Mouse (Mus musculus): ENCODE measurements at regions not wholly inside any gene's neighbourhood (a gene's known extent, or its start where the extent isn't known, plus 50 kb on each side); places are given as distances from the start of the nearest gene placed in this dataset.
A peak's percentile ranks its signal among the peaks of the same experiment; 100 is the strongest.

GRCm38 (mm10) chr2:170229461-170230080 is 81.7 kb upstream of the Zfp217 start:
- no peak for TF ChIP-seq POLR2A (IDR thresholded peaks at IDR 0.05; ENCODE audit: insufficient read depth, low read depth, low read length)
- no peak for TF ChIP-seq CTCF (IDR thresholded peaks at IDR 0.05; ENCODE audit: insufficient read depth, low read depth, low read length)
- H3K4me1 ChIP-seq (ENCODE audit: control insufficient read depth, insufficient read depth, low read length): no peaks in the 10 kb centered on the region
- H3K27ac ChIP-seq (ENCODE audit: insufficient read depth, low read depth, low read length): no peak overlapping the region
- WGBS: 89% methylated on average over 8 of the region's 8 CpGs
- no peak overlapping the region for H3K4me3 ChIP-seq (ENCODE audit: insufficient read depth, low read depth, low read length)

GRCm38 (mm10) chr2:170228318-170228994 is 80.6 kb upstream of the Zfp217 start:
- 95% methylated on average over 10 of the region's 10 CpGs for WGBS
- Histone ChIP-seq H3K27ac (ENCODE audit: insufficient read depth, low read depth, low read length) (no peak overlapping the region), H3K4me3 (ENCODE audit: insufficient read depth, low read depth, low read length) (no peak overlapping the region), H3K4me1 (ENCODE audit: control insufficient read depth, insufficient read depth, low read length) (no peaks in the 10 kb centered on the region)
- no peak for TF ChIP-seq CTCF (IDR thresholded peaks at IDR 0.05; ENCODE audit: insufficient read depth, low read depth, low read length)
- no peak for TF ChIP-seq POLR2A (IDR thresholded peaks at IDR 0.05; ENCODE audit: insufficient read depth, low read depth, low read length)

GRCm38 (mm10) chr2:170223872-170224271 is 76.0 kb upstream of the Zfp217 start:
- TF ChIP-seq POLR2A (IDR thresholded peaks at IDR 0.05; ENCODE audit: insufficient read depth, low read depth, low read length) (no peak), CTCF (IDR thresholded peaks at IDR 0.05; ENCODE audit: insufficient read depth, low read depth, low read length) (no peak)
- Histone ChIP-seq H3K4me3 (ENCODE audit: insufficient read depth, low read depth, low read length) (no peak overlapping the region), H3K27ac (ENCODE audit: insufficient read depth, low read depth, low read length) (no peak overlapping the region), H3K4me1 (ENCODE audit: control insufficient read depth, insufficient read depth, low read length) (peaks cover 17% of the 10 kb centered on the region)
- 93% methylated on average over 7 of the region's 7 CpGs for WGBS

- TF ChIP-seq POLR2A (IDR thresholded peaks at IDR 0.05; ENCODE audit: insufficient read depth, low read depth, low read length) (no peak), CTCF (IDR thresholded peaks at IDR 0.05; ENCODE audit: insufficient read depth, low read depth, low read length) (no peak)
- H3K27ac ChIP-seq (ENCODE audit: insufficient read depth, low read depth, low read length): no peak overlapping the region
- peaks cover 19% of the 10 kb centered on the region for H3K4me1 ChIP-seq (ENCODE audit: control insufficient read depth, insufficient read depth, low read length)
- 11% methylated on average over 6 of the region's 6 CpGs for WGBS
- H3K4me3 ChIP-seq (ENCODE audit: insufficient read depth, low read depth, low read length): no peak overlapping the region
Observed at GRCm38 (mm10) chr2:170222819-170223218, 74.9 kb upstream of the Zfp217 start.

- WGBS: 37% methylated on average over 13 of the region's 13 CpGs
- no peak overlapping the region for H3K27ac ChIP-seq (ENCODE audit: insufficient read depth, low read depth, low read length)
- H3K4me1 ChIP-seq (ENCODE audit: control insufficient read depth, insufficient read depth, low read length): peaks cover 19% of the 10 kb centered on the region
- H3K4me3 ChIP-seq (ENCODE audit: insufficient read depth, low read depth, low read length): no peak overlapping the region
- TF ChIP-seq CTCF (IDR thresholded peaks at IDR 0.05; ENCODE audit: insufficient read depth, low read depth, low read length) (no peak), POLR2A (IDR thresholded peaks at IDR 0.05; ENCODE audit: insufficient read depth, low read depth, low read length) (no peak)
Observed at GRCm38 (mm10) chr2:170221994-170222535, 74.2 kb upstream of the Zfp217 start.

- under 1% methylated on average over 20 of the region's 20 CpGs for WGBS
- no peak for TF ChIP-seq POLR2A (IDR thresholded peaks at IDR 0.05; ENCODE audit: insufficient read depth, low read depth, low read length)
- no peak for TF ChIP-seq CTCF (IDR thresholded peaks at IDR 0.05; ENCODE audit: insufficient read depth, low read depth, low read length)
- Histone ChIP-seq H3K4me1 (ENCODE audit: control insufficient read depth, insufficient read depth, low read length) (peaks cover 19% of the 10 kb centered on the region), H3K4me3 (ENCODE audit: insufficient read depth, low read depth, low read length) (peak overlapping the region; percentile 20), H3K27ac (ENCODE audit: insufficient read depth, low read depth, low read length) (no peak overlapping the region; the same call in 1 of the 2 replicates)
Observed at GRCm38 (mm10) chr2:170220871-170221369, 73.0 kb upstream of the Zfp217 start.

- Histone ChIP-seq H3K27ac (ENCODE audit: insufficient read depth, low read depth, low read length) (no peak overlapping the region), H3K4me3 (ENCODE audit: insufficient read depth, low read depth, low read length) (no peak overlapping the region), H3K4me1 (ENCODE audit: control insufficient read depth, insufficient read depth, low read length) (peaks cover 19% of the 10 kb centered on the region)
- WGBS: 5% methylated on average over 11 of the region's 11 CpGs
- no peak for TF ChIP-seq POLR2A (IDR thresholded peaks at IDR 0.05; ENCODE audit: insufficient read depth, low read depth, low read length)
- TF ChIP-seq CTCF (IDR thresholded peaks at IDR 0.05; ENCODE audit: insufficient read depth, low read depth, low read length): no peak
Observed at GRCm38 (mm10) chr2:170220443-170220842, 72.5 kb upstream of the Zfp217 start.

GRCm38 (mm10) chr2:170219611-170220401 is 71.9 kb upstream of the Zfp217 start:
- peaks cover 19% of the 10 kb centered on the region for H3K4me1 ChIP-seq (ENCODE audit: control insufficient read depth, insufficient read depth, low read length)
- no peak overlapping the region for H3K4me3 ChIP-seq (ENCODE audit: insufficient read depth, low read depth, low read length)
- WGBS: 7% methylated on average over 20 of the region's 20 CpGs
- peak overlapping the region; percentile 23 for H3K27ac ChIP-seq (ENCODE audit: insufficient read depth, low read depth, low read length)
- no peak for TF ChIP-seq CTCF (IDR thresholded peaks at IDR 0.05; ENCODE audit: insufficient read depth, low read depth, low read length)
- TF ChIP-seq POLR2A (IDR thresholded peaks at IDR 0.05; ENCODE audit: insufficient read depth, low read depth, low read length): no peak
